Comparison of ENCODE assay signal across 11 mouse cellular contexts in the genomic region with DNA sequence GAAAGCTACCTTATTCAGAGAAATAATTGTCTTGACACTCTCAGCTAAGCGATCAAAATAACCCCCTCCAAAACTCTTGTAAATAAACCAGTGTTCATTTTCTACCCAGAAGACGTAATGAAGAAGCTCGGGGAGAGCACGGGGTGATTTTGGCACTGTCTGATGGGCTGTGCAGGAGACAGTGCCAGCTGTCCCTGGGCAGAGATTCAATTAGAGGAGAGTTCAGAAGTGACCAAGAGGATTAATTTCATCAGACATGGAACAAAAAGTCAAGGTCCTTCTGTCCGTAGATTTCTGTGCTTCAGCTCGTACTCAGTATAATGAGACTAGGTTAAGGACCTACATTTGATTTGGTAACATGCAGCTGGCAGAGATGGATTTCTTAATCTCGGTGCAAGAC.
DNase-seq lines count a peak whose midpoint lies in the region; ATAC-seq and TF ChIP-seq lines count a peak whose summit lies in the region.
"Had no signal": no experiment of that assay in that cellular context is flagged by ENCODE, and none has a peak within 500 bp of the region (broad histone marks: within the 10 kb centered on the region; RNA-seq: fewer than 3 reads in every experiment).

No protein-coding gene starts in this region.

- ATAC-seq in heart, embryonic 12.5 days (ENCODE audit: insufficient number of reproducible peaks, low FRiP score): no peak
- no peak for ATAC-seq in megakaryocyte, adult 5-6 weeks (ENCODE audit: poor library complexity, severe bottlenecking)
- no peak for ATAC-seq in forebrain, embryonic 12.5 days (ENCODE audit: low FRiP score)
- ATAC-seq: forebrain, embryonic 13.5 days; inflammation-experienced regulatory T-cells, adult 6 months had no signal

- WGBS in heart, embryonic 12.5 days: 83% methylated on average over 7 of the region's 7 CpGs
- 69% methylated on average over 7 of the region's 7 CpGs for WGBS in lung, adult 2 months
- 85% methylated on average over 7 of the region's 7 CpGs for WGBS in forebrain, embryonic 12.5 days

- TF ChIP-seq POLR2A in lung, adult 2 months (IDR thresholded peaks at IDR 0.05; ENCODE audit: borderline replicate concordance, extremely low read depth, low read depth, low read length): no peak

- no peaks in the 10 kb centered on the region for H3K9me3 ChIP-seq in heart, embryonic 12.5 days (replicated peaks)
- H3K9me3 ChIP-seq in forebrain, embryonic 12.5 days: no peaks in the 10 kb centered on the region
- H3K9me3 ChIP-seq: forebrain, embryonic 13.5 days had no signal

- H3K4me2 ChIP-seq in heart, embryonic 12.5 days: no peak overlapping the region
- H3K4me2 ChIP-seq in forebrain, embryonic 12.5 days: no peak overlapping the region
- H3K4me2 ChIP-seq: forebrain, embryonic 13.5 days had no signal

- no peak overlapping the region for H3K9ac ChIP-seq in heart, embryonic 12.5 days
- H3K9ac ChIP-seq in forebrain, embryonic 12.5 days: no peak overlapping the region
- H3K9ac ChIP-seq: forebrain, embryonic 13.5 days had no signal

- no peak overlapping the region for H3K4me3 ChIP-seq in heart, embryonic 12.5 days
- H3K4me3 ChIP-seq in lung, adult 2 months (replicated peaks; ENCODE audit: extremely low read depth, low read depth, low read length): no peak overlapping the region
- H3K4me3 ChIP-seq in forebrain, embryonic 12.5 days (replicated peaks): no peak overlapping the region
- H3K4me3 ChIP-seq: forebrain, embryonic 13.5 days had no signal

- no peaks in the 10 kb centered on the region; the same call in 1 of the 2 replicates for H3K4me1 ChIP-seq in heart, embryonic 12.5 days (replicated peaks)
- H3K4me1 ChIP-seq in lung, adult 2 months (ENCODE audit: control insufficient read depth, insufficient read depth, low read length): no peaks in the 10 kb centered on the region
- peaks cover 8% of the 10 kb centered on the region for H3K4me1 ChIP-seq in forebrain, embryonic 12.5 days

- H3K27ac ChIP-seq in heart, embryonic 12.5 days (ENCODE audit: poor library complexity, severe bottlenecking): no peak overlapping the region
- H3K27ac ChIP-seq in forebrain, embryonic 12.5 days: no peak overlapping the region
- H3K27ac ChIP-seq: forebrain, embryonic 13.5 days had no signal

- H3K36me3 ChIP-seq in heart, embryonic 12.5 days: no peaks in the 10 kb centered on the region
- H3K36me3 ChIP-seq in forebrain, embryonic 12.5 days (replicated peaks): no peaks in the 10 kb centered on the region

- peak; percentile 95 for DNase-seq in heart, adult 11 months
- DNase-seq in lung, postnatal 10 days: peak; percentile 52
- DNase-seq in lung, adult 2 months: no peak
- peak; percentile 41 for DNase-seq in cerebellum, adult 9-11 months
- DNase-seq in ovary, postnatal 14 days (ENCODE audit: low spot score): peak; percentile 19
- DNase-seq: lung, postnatal 36 days had no signal

- no peaks in the 10 kb centered on the region for H3K27me3 ChIP-seq in heart, embryonic 12.5 days (replicated peaks)
- no peaks in the 10 kb centered on the region for H3K27me3 ChIP-seq in forebrain, embryonic 12.5 days
- H3K27me3 ChIP-seq: forebrain, embryonic 13.5 days had no signal

- TF ChIP-seq CTCF in lung, adult 2 months (IDR thresholded peaks at IDR 0.05; ENCODE audit: insufficient read depth, low read length): no peak
